Mouse (Mus musculus) ovary, postnatal 36 days (tissue): ENCODE data around the gene Trrap.
A peak's percentile ranks its signal among the peaks of the same experiment; 100 is the strongest.

Experiments
- DNase-seq: peaks from one replicate; pipeline ENCODE4 v3.0.0; 2022; ENCODE audit warnings: low spot score, mixed read lengths

Gene Trrap

GRCm38 (mm10) chr5:144872326-144872725 lies 104.8 kb downstream of the Trrap start:
- DNase-seq, result no peak

- DNase-seq, result no peak
Observed at GRCm38 (mm10) chr5:144872867-144873266, 105.3 kb downstream of the Trrap start.

GRCm38 (mm10) chr5:144875227-144875626 lies 107.7 kb downstream of the Trrap start:
- DNase-seq, result no peak

GRCm38 (mm10) chr5:144875892-144876291 lies 108.4 kb downstream of the Trrap start:
- DNase-seq, result peak; percentile 73

- no peak for DNase-seq
Observed at GRCm38 (mm10) chr5:144877021-144877420, 109.5 kb downstream of the Trrap start.

- no peak for DNase-seq
Observed at GRCm38 (mm10) chr5:144881670-144882399, 114.3 kb downstream of the Trrap start.

- no peak for DNase-seq
Observed at GRCm38 (mm10) chr5:144884629-144885217, 117.2 kb downstream of the Trrap start.

GRCm38 (mm10) chr5:144885968-144886650 lies 118.6 kb downstream of the Trrap start:
- no peak for DNase-seq

- DNase-seq, result no peak
Observed at GRCm38 (mm10) chr5:144891276-144891675, 123.7 kb downstream of the Trrap start.

GRCm38 (mm10) chr5:144897881-144898280 lies 130.3 kb downstream of the Trrap start:
- no peak for DNase-seq

GRCm38 (mm10) chr5:144898448-144899052 lies 131.0 kb downstream of the Trrap start:
- DNase-seq, result no peak

- DNase-seq, result no peak
Observed at GRCm38 (mm10) chr5:144901035-144901434, 133.5 kb downstream of the Trrap start.

- DNase-seq, result no peak
Observed at GRCm38 (mm10) chr5:144901791-144902190, 134.3 kb downstream of the Trrap start.

- DNase-seq, result no peak
Observed at GRCm38 (mm10) chr5:144904356-144905134, 137.0 kb downstream of the Trrap start.

GRCm38 (mm10) chr5:144907591-144907990 lies 140.1 kb downstream of the Trrap start:
- no peak for DNase-seq
